Mouse (Mus musculus) retina, embryonic 14.5 days (tissue): ENCODE data around the gene Pip5k1a.
"Not testable (repeated sequence)": the region's sequence is repeated elsewhere in the genome, so short reads cannot be mapped to it uniquely, and the experiment has no call there.

Source experiments
- DNase-seq: peaks from one replicate; pipeline ENCODE4 v3.0.0-alpha.2; 2015; ENCODE audit warnings: low spot score

The Pip5k1a gene

GRCm38 (mm10) chr3:95042166-95042837, 64.4 kb downstream of the Pip5k1a start, which contains the start of gene Psmd4:
Psmd4 (minus strand) TSS chr3:95042614.
- peak; percentile 98 for DNase-seq

GRCm38 (mm10) chr3:95041625-95042024, 65.1 kb downstream of the Pip5k1a start:
- no peak for DNase-seq

GRCm38 (mm10) chr3:95029953-95030352, 76.8 kb downstream of the Pip5k1a start:
- no peak for DNase-seq

GRCm38 (mm10) chr3:95029291-95029827, 77.4 kb downstream of the Pip5k1a start:
- DNase-seq, result not testable (repeated sequence)

- DNase-seq, result no peak
Observed at GRCm38 (mm10) chr3:95028603-95029002, 78.1 kb downstream of the Pip5k1a start.

GRCm38 (mm10) chr3:95027701-95028100, 79.0 kb downstream of the Pip5k1a start:
- DNase-seq, result peak; percentile 59

- DNase-seq, result no peak
Observed at GRCm38 (mm10) chr3:95027057-95027645, 79.6 kb downstream of the Pip5k1a start.

- no peak for DNase-seq
Observed at GRCm38 (mm10) chr3:95025202-95025601, 81.5 kb downstream of the Pip5k1a start.

- no peak for DNase-seq
Observed at GRCm38 (mm10) chr3:95024551-95024950, 82.2 kb downstream of the Pip5k1a start.

GRCm38 (mm10) chr3:95020956-95021355, 85.8 kb downstream of the Pip5k1a start:
- not testable (repeated sequence) for DNase-seq

- no peak for DNase-seq
Observed at GRCm38 (mm10) chr3:95018741-95019140, 88.0 kb downstream of the Pip5k1a start.

GRCm38 (mm10) chr3:95016532-95017056, 90.1 kb downstream of the Pip5k1a start:
- DNase-seq, result no peak

- peak; percentile 84 for DNase-seq
Observed at GRCm38 (mm10) chr3:95015891-95016531, 90.7 kb downstream of the Pip5k1a start.

- DNase-seq, result peak; percentile 99
Observed at GRCm38 (mm10) chr3:95015337-95015872, 91.3 kb downstream of the Pip5k1a start, which contains the start of gene Zfp687. Zfp687 (minus strand) TSS chr3:95015448.

GRCm38 (mm10) chr3:95014428-95015151, 92.1 kb downstream of the Pip5k1a start:
- no peak for DNase-seq

GRCm38 (mm10) chr3:95013699-95014427, 92.9 kb downstream of the Pip5k1a start:
- peak; percentile 35 for DNase-seq

GRCm38 (mm10) chr3:95012982-95013381, 93.7 kb downstream of the Pip5k1a start:
- no peak for DNase-seq

- no peak for DNase-seq
Observed at GRCm38 (mm10) chr3:95010396-95010795, 96.3 kb downstream of the Pip5k1a start.
